Mouse (Mus musculus): Measurements from ENCODE around the gene Usp47. TPM values are rescaled to one million over a fixed set of nuclear protein-coding genes. Genes with fewer than 3 reads are reported as not detected.

The Usp47 gene
- 110 and 111 TPM in 2 replicates for polyA plus RNA-seq (2016; fragmentation: Nextera tagmentation; extraction: Ambion mirVana)

DNA sequence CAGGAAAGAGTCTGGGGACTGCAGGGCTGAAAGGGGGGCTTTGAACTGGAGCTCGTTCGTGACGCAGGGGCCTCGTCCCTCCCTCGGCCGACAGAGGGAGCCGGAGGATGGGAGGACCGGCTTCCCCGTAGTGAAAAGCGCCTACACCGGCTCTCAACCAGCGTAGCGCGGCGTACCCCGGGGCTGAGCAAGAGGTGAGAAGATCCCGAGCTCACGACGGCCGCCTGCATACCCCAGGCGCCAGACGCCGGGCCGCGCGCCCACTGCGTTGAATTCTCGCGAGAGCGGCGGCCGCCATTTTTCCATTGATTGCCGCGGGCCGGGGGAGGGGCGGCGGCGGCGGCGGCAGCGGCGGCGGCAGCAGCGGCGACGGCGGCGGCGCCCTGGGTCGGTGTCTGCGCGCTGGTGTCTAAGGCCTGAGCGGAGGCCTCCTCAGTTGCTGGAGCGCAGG lies at the start of gene Usp47:
Gene Usp47, plus strand, starts transcription at position 355 of the 451 bp plus-strand sequence.
- WGBS: 0% methylated on average over 47 of the region's 54 CpGs
- H3K9ac ChIP-seq: peak within 1 kb of the TSS; percentile 94

GRCm38 (mm10) chr7:111976401-111976800 lies 46.9 kb upstream of the Usp47 start:
- no peaks in the 10 kb centered on the region for H3K9me3 ChIP-seq (replicated peaks)
- no peaks in the 10 kb centered on the region for H3K4me1 ChIP-seq
- H3K9ac ChIP-seq: no peak overlapping the region
- no peaks in the 10 kb centered on the region for H3K36me3 ChIP-seq
- no peaks in the 10 kb centered on the region for H3K27me3 ChIP-seq
- H3K4me3 ChIP-seq: no peak overlapping the region
- no peak overlapping the region for H3K4me2 ChIP-seq (replicated peaks)
- WGBS: 72% methylated on average over 2 of the region's 2 CpGs
- no peak for ATAC-seq (ENCODE audit: low FRiP score)
- H3K27ac ChIP-seq: no peak overlapping the region

More for the DNA sequence above, at the start of gene Usp47:
- peaks cover 29% of the 10 kb centered on the region for H3K4me1 ChIP-seq
- peak within 1 kb of the TSS; percentile 89 for H3K4me3 ChIP-seq
- H3K9me3 ChIP-seq (replicated peaks): no peaks in the 10 kb centered on the region
- ATAC-seq (ENCODE audit: low FRiP score): peak; percentile 95
- peak within 1 kb of the TSS; percentile 99 for H3K27ac ChIP-seq
- H3K4me2 ChIP-seq (replicated peaks): peak within 1 kb of the TSS; percentile 81
- H3K36me3 ChIP-seq: no peaks in the 10 kb centered on the region
- no peaks in the 10 kb centered on the region for H3K27me3 ChIP-seq

DNA sequence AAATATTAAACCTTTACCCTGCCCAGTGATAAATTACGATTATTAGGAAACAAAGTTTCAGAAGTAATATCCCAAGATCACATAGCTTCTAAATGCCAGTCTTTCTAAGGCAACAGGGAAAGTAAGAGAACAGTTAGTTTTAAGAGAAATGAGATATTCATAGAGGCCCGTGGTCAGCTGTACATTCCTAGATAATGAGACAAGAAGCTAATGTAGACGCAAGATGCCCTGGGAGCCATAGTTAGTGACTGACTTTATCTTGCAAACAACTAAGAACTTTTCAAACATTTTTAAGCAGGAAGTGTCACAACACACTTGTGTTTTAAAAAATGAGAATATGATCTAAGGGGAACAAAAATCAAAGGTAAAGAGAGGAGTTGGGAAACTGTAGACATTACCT lies 45.4 kb upstream of the Usp47 start:
- no peak overlapping the region for H3K4me3 ChIP-seq
- no peaks in the 10 kb centered on the region for H3K4me1 ChIP-seq
- H3K27ac ChIP-seq: no peak overlapping the region
- H3K9me3 ChIP-seq (replicated peaks): no peaks in the 10 kb centered on the region
- no peak overlapping the region for H3K4me2 ChIP-seq (replicated peaks)
- H3K9ac ChIP-seq: no peak overlapping the region
- ATAC-seq (ENCODE audit: low FRiP score): no peak
- H3K36me3 ChIP-seq: no peaks in the 10 kb centered on the region
- WGBS: 85% methylated on average over 3 of the region's 3 CpGs
- no peaks in the 10 kb centered on the region for H3K27me3 ChIP-seq

DNA sequence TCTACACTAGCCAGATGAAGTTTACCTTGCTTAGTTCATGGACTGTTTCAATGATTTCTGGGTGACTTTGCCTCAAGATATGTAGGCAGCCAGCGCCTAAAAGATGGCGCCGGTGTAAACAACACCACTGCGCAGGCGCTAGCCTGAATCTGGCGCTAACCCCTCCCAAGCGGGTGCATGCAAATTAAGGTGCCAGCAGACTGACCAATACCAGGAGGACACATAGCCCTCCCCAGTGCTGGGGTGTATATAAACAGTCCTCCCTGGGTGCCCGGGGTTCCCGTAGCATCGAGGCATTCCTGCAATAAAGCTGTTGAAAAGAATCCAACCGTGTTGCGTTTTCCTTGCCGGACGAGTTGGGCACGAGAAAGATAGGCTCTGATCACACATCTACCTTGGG lies 41.0 kb upstream of the Usp47 start:
- Histone ChIP-seq H3K27ac (no peak overlapping the region), H3K9me3 (replicated peaks) (no peaks in the 10 kb centered on the region), H3K4me3 (no peak overlapping the region), H3K4me2 (replicated peaks) (no peak overlapping the region), H3K4me1 (no peaks in the 10 kb centered on the region), H3K27me3 (no peaks in the 10 kb centered on the region), H3K9ac (no peak overlapping the region), H3K36me3 (no peaks in the 10 kb centered on the region)
- 95% methylated on average over 15 of the region's 15 CpGs for WGBS
- no peak for ATAC-seq (ENCODE audit: low FRiP score)

- no peaks in the 10 kb centered on the region for H3K9me3 ChIP-seq (replicated peaks)
- no peak for ATAC-seq (ENCODE audit: low FRiP score)
- WGBS: 93% methylated on average over 3 of the region's 3 CpGs
- no peak overlapping the region for H3K4me2 ChIP-seq (replicated peaks)
- H3K4me3 ChIP-seq: no peak overlapping the region
- H3K9ac ChIP-seq: no peak overlapping the region
- H3K27me3 ChIP-seq: no peaks in the 10 kb centered on the region
- no peaks in the 10 kb centered on the region for H3K36me3 ChIP-seq
- H3K27ac ChIP-seq: no peak overlapping the region
- H3K4me1 ChIP-seq: no peaks in the 10 kb centered on the region
Measured at GRCm38 (mm10) chr7:111984530-111984929, 38.8 kb upstream of the Usp47 start.

GRCm38 (mm10) chr7:111985266-111985665 lies 38.0 kb upstream of the Usp47 start:
- no peaks in the 10 kb centered on the region for H3K27me3 ChIP-seq
- ATAC-seq (ENCODE audit: low FRiP score): no peak

GRCm38 (mm10) chr7:111986906-111987305 lies 36.4 kb upstream of the Usp47 start:
- Histone ChIP-seq H3K4me1 (no peaks in the 10 kb centered on the region), H3K4me3 (no peak overlapping the region), H3K27ac (no peak overlapping the region), H3K9me3 (replicated peaks) (no peaks in the 10 kb centered on the region), H3K9ac (no peak overlapping the region), H3K4me2 (replicated peaks) (no peak overlapping the region), H3K27me3 (no peaks in the 10 kb centered on the region), H3K36me3 (no peaks in the 10 kb centered on the region)
- 85% methylated on average over 3 of the region's 3 CpGs for WGBS
- no peak for ATAC-seq (ENCODE audit: low FRiP score)

More at GRCm38 (mm10) chr7:111985266-111985665, 38.0 kb upstream of the Usp47 start:
- H3K36me3 ChIP-seq: no peaks in the 10 kb centered on the region
- H3K4me3 ChIP-seq: no peak overlapping the region
- no peak overlapping the region for H3K4me2 ChIP-seq (replicated peaks)
- WGBS: 81% methylated on average over 4 of the region's 4 CpGs
- no peaks in the 10 kb centered on the region for H3K9me3 ChIP-seq (replicated peaks)
- H3K9ac ChIP-seq: no peak overlapping the region
- H3K27ac ChIP-seq: no peak overlapping the region
- no peaks in the 10 kb centered on the region for H3K4me1 ChIP-seq

GRCm38 (mm10) chr7:111997441-111997840 lies 25.9 kb upstream of the Usp47 start:
- Histone ChIP-seq H3K4me1 (no peaks in the 10 kb centered on the region), H3K4me3 (no peak overlapping the region), H3K27ac (no peak overlapping the region), H3K27me3 (no peaks in the 10 kb centered on the region), H3K9ac (no peak overlapping the region), H3K36me3 (no peaks in the 10 kb centered on the region), H3K9me3 (replicated peaks) (0 out of 2 replicates have a peak, but pooled peaks cover 6% of the 10 kb centered on the region), H3K4me2 (replicated peaks) (no peak overlapping the region)
- WGBS: 74% methylated on average over 2 of the region's 2 CpGs
- no peak for ATAC-seq (ENCODE audit: low FRiP score)

- H3K27me3 ChIP-seq: no peaks in the 10 kb centered on the region
- no peak overlapping the region for H3K9ac ChIP-seq
- no peaks in the 10 kb centered on the region for H3K4me1 ChIP-seq
- no peak overlapping the region for H3K27ac ChIP-seq
- no peak overlapping the region for H3K4me3 ChIP-seq
- no peak for ATAC-seq (ENCODE audit: low FRiP score)
- 55% methylated on average over 6 of the region's 6 CpGs for WGBS
- no peaks in the 10 kb centered on the region for H3K36me3 ChIP-seq
- H3K9me3 ChIP-seq (replicated peaks): 0 out of 2 replicates have a peak, but pooled peaks cover 6% of the 10 kb centered on the region
- no peak overlapping the region for H3K4me2 ChIP-seq (replicated peaks)
Measured at GRCm38 (mm10) chr7:111998446-111999004, 24.8 kb upstream of the Usp47 start.

DNA sequence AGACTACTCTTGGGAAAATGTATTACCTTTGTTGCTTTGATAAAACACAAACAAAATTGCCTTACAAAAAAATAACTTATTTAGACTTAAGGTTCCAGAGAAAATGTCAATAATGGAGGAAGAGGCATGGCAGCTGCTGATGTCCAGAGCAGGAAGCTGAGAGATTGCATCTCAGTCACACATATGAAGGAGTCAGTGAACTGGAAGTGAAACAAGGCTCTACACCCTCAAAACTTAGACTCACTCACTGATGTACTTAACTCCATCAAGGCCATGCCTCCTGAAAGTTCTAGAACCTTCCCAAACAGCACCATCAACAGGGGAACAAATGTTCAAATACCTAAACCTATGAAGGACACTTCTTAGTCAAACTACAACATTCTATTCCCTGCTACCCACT lies 23.9 kb upstream of the Usp47 start:
- H3K4me2 ChIP-seq (replicated peaks): no peak overlapping the region
- H3K4me3 ChIP-seq: no peak overlapping the region
- H3K9me3 ChIP-seq (replicated peaks): 0 out of 2 replicates have a peak, but pooled peaks cover 6% of the 10 kb centered on the region
- no peak overlapping the region for H3K9ac ChIP-seq
- H3K36me3 ChIP-seq: no peaks in the 10 kb centered on the region
- ATAC-seq (ENCODE audit: low FRiP score): no peak
- no peak overlapping the region for H3K27ac ChIP-seq
- no peaks in the 10 kb centered on the region for H3K27me3 ChIP-seq
- no peaks in the 10 kb centered on the region for H3K4me1 ChIP-seq

GRCm38 (mm10) chr7:112000166-112000565 lies 23.1 kb upstream of the Usp47 start:
- no peak overlapping the region for H3K9ac ChIP-seq
- 0 out of 2 replicates have a peak, but pooled peaks cover 6% of the 10 kb centered on the region for H3K9me3 ChIP-seq (replicated peaks)
- H3K4me3 ChIP-seq: no peak overlapping the region
- no peaks in the 10 kb centered on the region for H3K27me3 ChIP-seq
- H3K4me2 ChIP-seq (replicated peaks): no peak overlapping the region
- H3K4me1 ChIP-seq: no peaks in the 10 kb centered on the region
- no peak for ATAC-seq (ENCODE audit: low FRiP score)
- H3K36me3 ChIP-seq: no peaks in the 10 kb centered on the region
- WGBS: 100% methylated on average over 1 of the region's 1 CpGs
- H3K27ac ChIP-seq: no peak overlapping the region

DNA sequence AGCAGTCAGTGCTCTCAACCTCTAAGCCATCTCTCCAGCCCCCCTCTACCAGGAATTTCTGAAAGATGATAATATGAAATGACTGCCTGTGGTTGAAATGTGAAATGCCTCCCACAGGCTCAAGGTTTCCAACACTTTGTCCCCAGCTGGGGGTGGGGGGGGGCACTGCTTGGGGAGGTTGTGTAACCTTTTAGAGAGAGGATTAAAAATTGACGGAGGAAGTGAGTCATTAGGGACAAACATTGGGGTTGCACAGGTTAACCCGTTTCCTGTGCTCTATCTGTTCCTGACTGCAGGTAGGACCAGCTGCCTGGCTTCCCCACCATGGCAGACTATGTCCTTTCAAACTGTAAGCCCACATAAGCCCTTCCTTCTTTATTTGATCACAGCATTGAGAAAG lies 12.8 kb upstream of the Usp47 start:
- H3K9ac ChIP-seq: no peak overlapping the region
- H3K27me3 ChIP-seq: no peaks in the 10 kb centered on the region
- 91% methylated on average over 2 of the region's 2 CpGs for WGBS
- H3K4me2 ChIP-seq (replicated peaks): no peak overlapping the region
- ATAC-seq (ENCODE audit: low FRiP score): no peak
- H3K27ac ChIP-seq: no peak overlapping the region
- H3K4me3 ChIP-seq: no peak overlapping the region
- H3K36me3 ChIP-seq: no peaks in the 10 kb centered on the region
- H3K9me3 ChIP-seq (replicated peaks): no peaks in the 10 kb centered on the region
- H3K4me1 ChIP-seq: no peaks in the 10 kb centered on the region

GRCm38 (mm10) chr7:112010976-112011375 lies 12.3 kb upstream of the Usp47 start:
- Histone ChIP-seq H3K9me3 (replicated peaks) (no peaks in the 10 kb centered on the region), H3K4me3 (no peak overlapping the region), H3K27me3 (no peaks in the 10 kb centered on the region), H3K4me2 (replicated peaks) (no peak overlapping the region), H3K27ac (no peak overlapping the region), H3K36me3 (no peaks in the 10 kb centered on the region), H3K9ac (no peak overlapping the region), H3K4me1 (no peaks in the 10 kb centered on the region)
- no peak for ATAC-seq (ENCODE audit: low FRiP score)
- WGBS: 87% methylated on average over 4 of the region's 4 CpGs
